Mouse (Mus musculus) B cell, adult 2 months (primary cell): ENCODE results near the gene Gm45021.

ENCODE experiments used
- DNase-seq, 2 experiments: peaks; one replicate each; pipeline ENCODE4 v3.0.0; 2022

Gm45021 gene

DNA sequence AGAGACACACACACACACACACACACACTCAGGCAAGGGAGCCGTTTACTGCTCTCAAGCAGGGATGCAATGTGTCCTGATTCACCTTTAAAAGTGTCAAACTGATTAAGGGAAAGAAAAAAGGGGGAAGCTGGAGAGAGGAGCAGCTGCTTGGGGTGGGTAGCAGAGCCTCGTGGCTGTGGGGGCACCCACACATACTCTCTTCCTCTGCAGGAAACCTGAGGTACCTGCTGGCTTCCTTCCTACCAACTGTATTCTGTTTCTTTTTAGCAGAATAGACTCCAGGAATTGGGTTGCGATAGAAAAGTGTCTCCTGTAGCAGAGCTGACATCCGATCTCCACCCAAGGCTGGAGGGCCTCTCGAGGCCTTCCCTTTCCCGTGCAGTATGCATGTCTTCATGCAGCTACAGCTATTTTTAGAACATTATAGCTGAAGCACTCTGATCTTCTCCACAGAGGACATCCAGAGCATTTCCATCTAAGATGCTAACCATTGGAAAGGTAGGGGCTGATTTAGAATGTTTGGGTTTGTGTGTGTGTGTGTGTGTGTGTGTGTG is at the start of gene Gm45021:
Gene Gm45021, plus strand, starts transcription at position 417 of the 557 bp plus-strand sequence.
- DNase-seq = no peak

- no peak for DNase-seq
Observed at GRCm38 (mm10) chr6:48539860-48540259, 49.5 kb upstream of the Gm45021 start.

DNA sequence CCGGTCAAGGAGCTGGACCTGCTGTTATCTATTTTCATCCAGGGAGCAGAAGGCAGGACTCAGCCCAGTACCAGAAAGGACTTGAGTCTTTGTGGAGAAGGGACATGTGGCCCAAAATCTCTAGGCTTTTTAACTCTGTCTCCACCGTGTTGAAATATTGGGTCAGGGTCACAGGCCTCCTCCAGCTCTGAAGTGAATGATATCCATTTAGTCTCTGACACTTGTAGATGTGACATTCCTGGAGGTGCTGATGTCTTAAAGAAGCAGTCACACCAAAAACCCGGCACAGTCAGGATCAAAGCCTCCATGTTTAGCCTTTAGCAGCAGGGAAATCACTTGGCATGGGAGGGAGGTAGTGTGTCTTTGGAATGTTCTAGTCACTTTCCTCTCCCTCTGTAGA is 48.7 kb upstream of the Gm45021 start:
- no peak for DNase-seq

- DNase-seq = no peak
Observed at GRCm38 (mm10) chr6:48541560-48542450, 47.6 kb upstream of the Gm45021 start.

GRCm38 (mm10) chr6:48542631-48543030 is 46.8 kb upstream of the Gm45021 start:
- DNase-seq = no peak

GRCm38 (mm10) chr6:48545251-48545650 is 44.2 kb upstream of the Gm45021 start:
- no peak for DNase-seq

DNA sequence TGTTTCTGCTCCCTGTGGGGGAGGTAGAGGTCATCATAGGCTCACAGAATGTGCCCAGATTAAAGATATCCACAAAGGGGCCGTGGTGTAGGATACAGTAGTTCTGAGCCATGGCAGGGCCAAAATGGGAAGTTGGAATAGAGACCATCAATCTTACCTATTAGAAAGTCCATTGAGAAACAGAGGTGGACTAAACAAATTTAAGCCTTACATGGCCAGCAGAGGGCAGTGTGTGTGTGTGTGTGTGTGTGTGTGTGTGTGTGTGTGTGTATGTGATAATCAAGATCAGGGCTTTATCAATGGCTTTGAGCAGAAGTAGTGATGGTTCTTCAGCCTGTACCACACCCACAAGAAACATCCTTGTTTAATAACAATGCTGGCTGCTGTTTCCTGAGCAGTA is 43.1 kb upstream of the Gm45021 start:
- peak; percentile 57 to 58 for DNase-seq

DNA sequence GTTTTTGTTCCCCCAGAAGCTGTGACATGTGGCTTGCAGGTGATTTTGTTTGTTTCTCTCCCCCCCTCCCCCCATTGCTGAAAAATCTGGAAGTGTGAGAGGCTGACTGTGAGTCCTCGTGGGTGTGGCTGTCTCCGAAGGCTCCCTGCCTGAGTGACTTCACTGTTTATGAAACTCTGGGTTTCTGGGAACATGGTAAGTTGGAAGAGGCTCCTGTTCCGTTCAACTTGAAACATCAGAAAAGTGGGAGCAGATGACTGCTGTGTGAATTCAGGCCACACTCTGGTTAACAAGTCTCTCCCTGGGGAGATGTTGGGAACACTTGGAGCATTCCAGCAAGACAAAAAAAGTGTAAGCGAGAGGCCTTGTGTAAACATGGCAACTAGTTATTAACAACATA is 42.6 kb upstream of the Gm45021 start:
- DNase-seq = no peak

DNA sequence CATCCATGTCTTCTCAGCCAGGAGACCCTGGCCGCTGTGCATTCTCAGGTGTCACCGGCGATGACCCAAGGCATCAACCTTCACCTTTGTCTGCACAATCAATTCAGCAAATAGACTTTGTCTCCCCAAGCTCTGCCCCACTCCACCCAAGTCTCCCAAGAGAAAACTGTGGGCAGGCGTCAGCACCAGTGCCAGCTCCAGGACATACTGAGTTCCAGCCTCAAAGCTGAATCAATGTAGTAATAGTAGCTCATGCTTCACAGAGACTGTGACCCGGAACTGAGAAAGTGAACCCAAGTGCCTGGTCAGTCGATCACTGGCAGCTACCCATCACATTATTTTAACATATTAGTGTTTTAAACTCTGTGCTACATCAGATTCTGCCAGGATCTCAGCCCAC is 41.1 kb upstream of the Gm45021 start:
- no peak for DNase-seq

DNA sequence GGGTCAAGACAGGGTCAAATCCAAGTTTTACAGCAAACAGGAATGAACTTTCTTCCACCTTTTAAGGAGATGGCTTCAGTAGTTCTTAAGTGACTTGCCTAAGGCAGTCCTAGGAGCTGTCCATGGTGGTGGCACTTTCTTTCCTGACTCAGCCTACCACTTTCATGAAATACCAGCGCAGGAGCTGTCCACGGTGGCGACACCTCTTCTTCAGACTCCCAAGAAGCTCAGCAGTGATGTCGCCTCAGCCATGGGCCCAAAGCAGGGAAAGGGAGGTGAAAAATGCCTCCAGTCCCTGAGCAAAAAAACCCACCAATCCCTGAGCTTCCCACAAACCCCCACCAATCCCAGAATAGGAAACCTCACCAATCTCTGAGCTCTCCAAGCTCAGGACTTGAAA is 36.5 kb upstream of the Gm45021 start:
- peak; percentile 45 for DNase-seq

- DNase-seq = no peak
Observed at GRCm38 (mm10) chr6:48553819-48554218, 35.6 kb upstream of the Gm45021 start.

GRCm38 (mm10) chr6:48554280-48555103 is 34.9 kb upstream of the Gm45021 start, which contains the start of gene Lrrc61:
Gene Lrrc61 (plus strand): TSS chr6:48554796.
- DNase-seq = peak; percentile 93 to 95

DNA sequence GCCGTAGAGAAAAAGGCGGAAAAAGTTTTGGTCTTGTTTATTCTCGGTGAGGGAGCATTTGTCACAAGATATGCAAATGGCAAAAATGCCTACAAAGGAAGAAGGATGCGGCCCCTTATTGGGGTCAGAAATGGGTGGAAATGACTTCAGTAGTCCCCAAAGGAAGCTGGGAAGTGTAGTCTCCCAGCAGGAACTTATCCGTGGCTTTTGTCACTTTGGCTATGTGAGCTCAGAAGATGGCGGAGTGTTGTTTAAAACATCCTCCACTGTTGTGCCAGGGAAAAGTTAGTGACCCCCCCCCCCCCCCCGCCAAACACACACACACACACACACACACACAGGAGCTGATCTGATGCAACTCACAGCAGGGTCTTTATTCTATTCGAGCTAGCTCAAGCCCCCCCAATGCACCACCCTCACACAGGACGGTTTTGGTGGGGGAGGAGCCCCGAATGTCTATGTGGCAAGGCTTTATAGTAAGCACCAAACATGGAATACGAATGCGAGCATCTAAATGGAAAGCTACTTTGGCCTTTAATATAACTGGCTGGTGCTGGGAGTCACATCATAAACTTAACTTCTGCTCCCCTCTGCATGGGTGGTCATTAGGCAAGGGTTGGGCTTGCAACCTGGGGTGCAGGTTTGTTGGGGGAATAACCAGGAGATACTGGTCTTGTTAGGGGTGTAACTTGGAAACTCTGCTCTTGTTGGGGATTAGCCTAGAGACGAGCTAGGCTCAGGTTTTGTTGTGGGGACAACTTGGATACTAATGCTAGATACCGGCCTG is 34.1 kb upstream of the Gm45021 start:
- DNase-seq = peak in 1 of 2 experiments; percentile 22

GRCm38 (mm10) chr6:48555956-48556355 is 33.5 kb upstream of the Gm45021 start:
- DNase-seq = no peak

- no peak for DNase-seq
Observed at GRCm38 (mm10) chr6:48565693-48566310, 23.6 kb upstream of the Gm45021 start.

GRCm38 (mm10) chr6:48566312-48566711 is 23.1 kb upstream of the Gm45021 start:
- DNase-seq = no peak

DNA sequence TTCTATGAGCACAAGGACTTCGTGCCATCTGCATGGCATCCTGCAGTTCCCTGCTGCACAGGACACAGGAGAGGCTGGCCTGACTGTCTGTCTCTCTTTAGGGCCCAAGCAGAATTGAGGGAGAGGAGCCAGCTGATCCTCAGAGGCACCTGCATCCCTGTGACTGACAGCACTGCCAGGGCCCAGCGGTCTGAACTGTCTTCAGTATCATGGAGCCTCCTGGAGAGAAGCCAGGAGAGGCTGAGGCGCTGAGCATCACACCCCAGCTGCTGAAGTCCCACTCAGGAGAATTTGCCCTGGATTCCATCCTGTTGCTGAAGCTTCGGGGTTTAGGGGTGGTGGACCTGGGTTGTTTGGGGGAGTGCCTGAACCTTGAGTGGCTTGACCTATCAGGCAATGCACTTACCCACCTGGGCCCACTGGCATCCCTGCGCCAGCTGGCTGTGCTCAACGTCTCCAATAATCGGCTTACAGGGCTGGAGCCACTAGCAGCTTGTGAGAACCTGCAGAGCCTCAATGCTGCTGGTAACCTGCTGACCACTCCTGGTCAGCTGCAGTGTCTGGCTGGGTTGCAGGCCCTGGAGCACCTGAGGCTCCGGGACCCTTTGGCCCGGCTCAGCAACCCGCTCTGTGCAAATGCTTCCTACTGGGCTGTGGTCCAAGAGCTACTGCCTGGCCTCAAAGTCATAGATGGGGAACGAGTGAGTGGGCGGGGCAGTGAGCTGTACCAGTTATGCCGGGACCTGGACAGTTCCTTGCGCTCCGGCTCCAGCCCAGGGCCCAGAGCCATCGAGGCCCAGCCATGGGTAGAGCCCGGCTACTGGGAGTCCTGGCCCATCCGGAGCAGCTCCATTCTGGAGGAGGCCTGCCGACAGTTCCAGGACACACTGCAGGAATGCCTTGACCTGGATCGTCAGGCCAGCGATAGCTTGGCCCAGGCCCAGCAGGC is 21.1 kb upstream of the Gm45021 start:
- DNase-seq = no peak

DNA sequence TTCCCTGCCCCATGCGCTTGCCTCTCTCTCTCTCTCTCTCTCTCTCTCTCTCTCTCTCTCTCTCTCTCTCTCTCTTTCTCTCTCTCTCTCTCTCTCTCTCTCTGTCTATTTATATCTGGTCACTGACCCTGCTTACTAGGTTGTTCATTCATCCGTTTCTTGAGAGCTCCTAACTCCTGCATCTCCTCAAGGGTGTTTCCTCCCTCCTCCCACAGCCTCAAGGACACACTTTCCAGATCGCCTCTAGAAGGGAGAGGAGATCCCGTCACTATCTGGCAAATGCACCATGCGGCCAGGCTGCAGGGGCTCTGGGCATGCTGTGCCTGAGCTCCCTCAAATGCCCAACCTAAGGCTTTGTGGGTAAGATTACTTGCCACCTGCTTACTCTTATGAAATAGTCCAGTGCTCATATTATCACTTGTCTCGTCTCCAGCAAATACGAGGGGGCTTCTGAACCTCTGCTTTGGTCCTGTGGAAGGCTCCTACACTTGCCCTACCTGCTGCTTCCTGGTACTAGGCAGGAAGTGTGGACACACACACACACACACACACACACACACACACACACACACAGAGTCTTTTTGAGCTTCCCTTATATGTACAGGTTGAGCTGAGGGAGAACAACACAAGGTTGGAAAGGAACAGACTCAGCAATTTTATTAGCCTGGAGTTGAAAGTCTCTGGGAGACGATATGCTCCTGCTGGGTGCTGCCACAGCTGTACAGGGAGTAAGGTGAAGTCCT is 20.2 kb upstream of the Gm45021 start:
- DNase-seq = no peak

DNA sequence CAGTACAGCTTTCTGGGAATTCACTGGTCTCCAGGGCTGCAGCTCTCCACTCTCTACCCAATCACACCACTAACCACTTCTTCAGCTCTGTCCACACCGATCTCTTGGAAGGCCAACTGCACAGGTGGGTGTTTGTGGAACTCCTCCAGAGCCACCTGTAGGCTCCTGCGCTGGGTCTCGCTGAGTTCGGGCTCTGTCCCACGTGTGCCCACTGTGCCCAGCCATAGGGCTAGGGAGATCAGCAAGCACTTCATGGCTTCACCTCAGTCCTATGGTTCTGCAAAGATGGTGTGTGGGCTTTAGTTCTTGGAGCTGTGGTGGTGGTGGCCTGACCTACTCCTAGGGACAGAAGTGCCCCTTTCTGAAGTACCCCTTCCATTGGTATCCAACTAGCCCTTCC is 17.4 kb upstream of the Gm45021 start:
- no peak for DNase-seq

DNA sequence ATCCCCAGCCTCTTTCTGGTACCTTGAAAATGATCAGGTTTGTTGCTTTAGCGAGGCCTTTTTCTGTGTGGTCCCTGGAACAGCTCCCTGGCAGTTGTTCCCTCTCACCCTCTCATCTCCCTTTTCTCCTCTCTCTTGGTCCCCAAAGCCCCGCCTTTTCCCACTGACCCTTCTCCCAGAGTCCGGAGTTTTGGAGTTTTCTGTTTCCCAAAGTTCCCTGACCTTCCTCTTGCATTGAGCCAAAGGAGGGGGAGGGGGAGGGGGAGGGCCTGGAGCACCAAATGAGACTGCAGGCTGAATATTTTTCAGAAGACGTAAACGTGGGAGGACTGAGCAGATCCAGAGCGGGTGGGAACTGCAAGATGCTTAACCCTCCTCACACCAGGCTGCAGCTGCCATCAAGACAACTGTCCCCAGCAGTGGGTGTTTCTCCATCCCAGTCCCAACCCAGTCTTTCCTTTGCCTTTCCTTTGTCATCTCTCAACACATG is 16.8 kb upstream of the Gm45021 start, which contains the start of gene Rarres2:
Gene Rarres2, minus strand, starts transcription at position 218 of the 490 bp plus-strand sequence.
- no peak for DNase-seq
